Mouse (Mus musculus): Measurements from ENCODE around the gene Olfr1015.

The Olfr1015 gene

GRCm38 (mm10) chr2:85781717-85782116 is at the start of gene Olfr1015:
TSS of gene Olfr1015 (plus strand) at chr2:85782017.
- in situ Hi-C loops (cut with MboI; ENCODE audit: unreplicated experiment in 2 of 2) = no loop called here

GRCm38 (mm10) chr2:85753822-85754221 is 28.0 kb upstream of the Olfr1015 start:
- in situ Hi-C loops (cut with MboI; ENCODE audit: unreplicated experiment in 2 of 2) = no loop called here

- in situ Hi-C loops (cut with MboI; ENCODE audit: unreplicated experiment in 2 of 2) = no loop called here
Observed at GRCm38 (mm10) chr2:85762666-85763065, 19.2 kb upstream of the Olfr1015 start, which contains the start of gene Olfr1012. TSS of gene Olfr1012 (minus strand) at chr2:85762766.

GRCm38 (mm10) chr2:85766798-85767197 is 15.0 kb upstream of the Olfr1015 start, which contains the start of gene Olfr1013:
TSS of gene Olfr1013 (plus strand) at chr2:85767098.
- in situ Hi-C loops (cut with MboI; ENCODE audit: unreplicated experiment in 2 of 2) = no loop called here

GRCm38 (mm10) chr2:85772413-85772812 is 9.4 kb upstream of the Olfr1015 start, which contains the start of gene Olfr1014:
TSS of gene Olfr1014 (plus strand) at chr2:85772713.
- in situ Hi-C loops (cut with MboI; ENCODE audit: unreplicated experiment in 2 of 2) = no loop called here

- in situ Hi-C loops (cut with MboI; ENCODE audit: unreplicated experiment in 2 of 2) = no loop called here
Observed at GRCm38 (mm10) chr2:85792331-85792730, 10.5 kb downstream of the Olfr1015 start.

GRCm38 (mm10) chr2:85802444-85802843 is 20.6 kb downstream of the Olfr1015 start, which contains the start of gene Olfr1016:
TSS of gene Olfr1016 (minus strand) at chr2:85802544.
- in situ Hi-C loops (cut with MboI; ENCODE audit: unreplicated experiment in 2 of 2) = no loop called here

GRCm38 (mm10) chr2:85804501-85804900 is 22.7 kb downstream of the Olfr1015 start:
- in situ Hi-C loops (cut with MboI; ENCODE audit: unreplicated experiment in 2 of 2) = no loop called here

GRCm38 (mm10) chr2:85818179-85818578 is 36.4 kb downstream of the Olfr1015 start, which contains the start of gene Olfr1018:
TSS of gene Olfr1018 (plus strand) at chr2:85818479.
- in situ Hi-C loops (cut with MboI; ENCODE audit: unreplicated experiment in 2 of 2) = no loop called here
